Mouse (Mus musculus) right cerebral cortex, adult 18-20 months (tissue): Measurements from ENCODE around the gene Rgs6.

Experiments used
- DNase-seq: peaks from one replicate; pipeline ENCODE4 v3.0.0; 2022; ENCODE audit warnings: mixed read lengths

Rgs6 gene

GRCm38 (mm10) chr12:83211146-83211822 lies 623.2 kb downstream of the Rgs6 start:
- no peak for DNase-seq
